Comparison of ENCODE assay signal across 10 mouse cellular contexts in the genomic region with DNA sequence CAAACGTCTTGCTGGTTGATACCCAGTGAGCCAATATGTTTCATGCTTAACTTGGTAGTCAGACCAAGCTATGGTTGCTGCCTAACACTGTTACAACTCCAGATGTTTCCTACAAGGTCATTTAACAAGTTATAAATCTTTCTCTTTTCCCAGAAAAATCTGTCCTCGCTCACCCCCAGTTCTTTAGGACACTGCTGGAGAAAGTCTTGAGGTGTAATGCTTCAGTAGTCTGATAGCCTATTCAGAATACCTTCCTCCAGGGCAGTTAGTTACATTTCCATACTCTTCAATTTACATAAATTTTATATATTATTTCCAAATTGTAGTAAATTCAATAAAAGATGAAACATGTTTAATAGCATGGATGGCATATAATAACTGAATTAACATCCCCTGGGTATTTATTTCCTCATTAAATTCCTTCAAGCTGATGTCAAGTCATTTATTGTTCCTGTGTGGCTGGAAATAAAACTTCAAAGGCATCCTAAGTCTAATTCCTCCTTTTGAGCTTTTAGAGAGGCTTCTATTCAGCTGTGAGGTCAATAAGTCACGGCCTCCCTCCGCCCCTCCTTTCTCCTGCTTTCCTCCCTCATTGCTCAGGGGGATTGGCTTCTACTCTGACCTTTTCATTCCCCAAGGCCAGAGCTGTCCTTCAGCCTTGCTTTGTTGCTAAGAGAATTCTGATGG.
DNase-seq lines count a peak whose midpoint lies in the region; ATAC-seq lines count a peak whose summit lies in the region.
"Had no signal": no experiment of that assay in that cellular context is flagged by ENCODE, and none has a peak within 500 bp of the region (broad histone marks: within the 10 kb centered on the region; RNA-seq: fewer than 3 reads in every experiment).

No protein-coding gene starts in this region.

- H3K27me3 ChIP-seq in forebrain, embryonic 10.5 days (ENCODE audit: poor library complexity, severe bottlenecking), result peaks cover 8% of the 10 kb centered on the region; the same call in 1 of the 2 replicates
- no peaks in the 10 kb centered on the region for H3K27me3 ChIP-seq in forebrain, embryonic 13.5 days
- no peaks in the 10 kb centered on the region for H3K27me3 ChIP-seq in midbrain, embryonic 15.5 days (replicated peaks)
- H3K27me3 ChIP-seq in forebrain, embryonic 16.5 days (replicated peaks; ENCODE audit: control insufficient read depth, insufficient read depth, low read length), result no peaks in the 10 kb centered on the region
- H3K27me3 ChIP-seq: liver, embryonic 15.5 days had no signal

- H3K4me3 ChIP-seq in forebrain, embryonic 10.5 days, result no peak overlapping the region
- no peak overlapping the region for H3K4me3 ChIP-seq in forebrain, embryonic 13.5 days
- H3K4me3 ChIP-seq in midbrain, embryonic 15.5 days, result no peak overlapping the region
- no peak overlapping the region for H3K4me3 ChIP-seq in forebrain, embryonic 16.5 days (replicated peaks; ENCODE audit: low read length)
- H3K4me3 ChIP-seq: liver, embryonic 15.5 days had no signal

- no peak overlapping the region for H3K9ac ChIP-seq in forebrain, embryonic 13.5 days
- H3K9ac ChIP-seq in midbrain, embryonic 15.5 days, result no peak overlapping the region
- H3K9ac ChIP-seq in forebrain, embryonic 16.5 days (replicated peaks; ENCODE audit: low read depth, low read length), result no peak overlapping the region
- H3K9ac ChIP-seq: liver, embryonic 15.5 days had no signal

- H3K36me3 ChIP-seq in forebrain, embryonic 10.5 days (replicated peaks), result no peaks in the 10 kb centered on the region
- H3K36me3 ChIP-seq in forebrain, embryonic 13.5 days (ENCODE audit: poor library complexity, severe bottlenecking), result no peaks in the 10 kb centered on the region
- H3K36me3 ChIP-seq in midbrain, embryonic 15.5 days (replicated peaks), result no peaks in the 10 kb centered on the region
- no peaks in the 10 kb centered on the region for H3K36me3 ChIP-seq in forebrain, embryonic 16.5 days (ENCODE audit: control insufficient read depth, insufficient read depth)
- H3K36me3 ChIP-seq: liver, embryonic 15.5 days had no signal

- H3K4me2 ChIP-seq in forebrain, embryonic 13.5 days, result no peak overlapping the region
- H3K4me2 ChIP-seq in midbrain, embryonic 15.5 days, result no peak overlapping the region
- H3K4me2 ChIP-seq in forebrain, embryonic 16.5 days (ENCODE audit: low read length), result no peak overlapping the region
- H3K4me2 ChIP-seq: liver, embryonic 15.5 days had no signal

- no peaks in the 10 kb centered on the region for H3K9me3 ChIP-seq in forebrain, embryonic 10.5 days
- no peaks in the 10 kb centered on the region for H3K9me3 ChIP-seq in forebrain, embryonic 13.5 days (replicated peaks)
- no peaks in the 10 kb centered on the region for H3K9me3 ChIP-seq in midbrain, embryonic 15.5 days
- H3K9me3 ChIP-seq in forebrain, embryonic 16.5 days (ENCODE audit: control insufficient read depth, low read length), result no peaks in the 10 kb centered on the region
- H3K9me3 ChIP-seq: liver, embryonic 15.5 days had no signal

- H3K4me1 ChIP-seq in forebrain, embryonic 10.5 days, result peaks cover 16% of the 10 kb centered on the region
- H3K4me1 ChIP-seq in forebrain, embryonic 13.5 days, result no peaks in the 10 kb centered on the region
- H3K4me1 ChIP-seq in midbrain, embryonic 15.5 days, result peaks cover 5% of the 10 kb centered on the region
- H3K4me1 ChIP-seq in forebrain, embryonic 16.5 days (replicated peaks; ENCODE audit: control insufficient read depth, insufficient read depth, low read length), result no peaks in the 10 kb centered on the region
- H3K4me1 ChIP-seq: liver, embryonic 15.5 days had no signal

- no peak for ATAC-seq in forebrain, embryonic 13.5 days
- no peak for ATAC-seq in midbrain, embryonic 15.5 days (replicated peaks)
- ATAC-seq in granulocyte monocyte progenitor cell, adult 5-6 weeks (replicated peaks; ENCODE audit: poor library complexity, severe bottlenecking), result no peak
- no peak for ATAC-seq in forebrain, embryonic 16.5 days

- DNase-seq in forebrain, embryonic 10.5 days (ENCODE audit: extremely low spot score, low spot score), result peak; percentile 44
- DNase-seq in brain, adult 2 months (ENCODE audit: low read depth, low spot score), result peak; percentile 7
- peak; percentile 22 for DNase-seq in kidney, adult 9 months
- no peak for DNase-seq in cerebellum, adult 11-12 months
- DNase-seq: thymus, postnatal 4 days had no signal

- 17% methylated on average over 4 of the region's 4 CpGs for WGBS in forebrain, embryonic 10.5 days
- 11% methylated on average over 4 of the region's 4 CpGs for WGBS in forebrain, embryonic 13.5 days
- 17% methylated on average over 4 of the region's 4 CpGs for WGBS in midbrain, embryonic 15.5 days
- 19% methylated on average over 4 of the region's 4 CpGs for WGBS in forebrain, embryonic 16.5 days

- H3K27ac ChIP-seq in forebrain, embryonic 10.5 days, result 0 out of 2 replicates have a peak overlapping the region, but pooled peaks have one; percentile 46
- H3K27ac ChIP-seq in forebrain, embryonic 13.5 days, result no peak overlapping the region
- H3K27ac ChIP-seq in midbrain, embryonic 15.5 days, result 0 out of 2 replicates have a peak overlapping the region, but pooled peaks have one; percentile 13
- H3K27ac ChIP-seq in forebrain, embryonic 16.5 days (ENCODE audit: low read length), result no peak overlapping the region
- H3K27ac ChIP-seq: liver, embryonic 15.5 days had no signal

Comparison
In these comparisons a context has a peak if more than half of its experiments do, and no peak if none do; other contexts are left out.
1. H3K27ac ChIP-seq: peak in forebrain, embryonic 10.5 days (single experiment) and midbrain, embryonic 15.5 days (single experiment); none in forebrain, embryonic 13.5 days (single experiment) and forebrain, embryonic 16.5 days (single experiment).